Mouse (Mus musculus): ENCODE measurements around the gene Sin3b. TPM values are rescaled to one million over a fixed set of nuclear protein-coding genes. Genes with fewer than 3 reads are reported as not detected.

The Sin3b gene
- total RNA-seq, 2 experiments from 2014 or later = 148 to 159 TPM

Small RNA genes within 50 kb of the gene (microRNA-seq; reads per million reads assigned to microRNA genes)
- not detected for gene Gm26237

Other genes with a start within 250 kb of the Sin3b start
- gene Cherp, start 248.1 kb upstream of the Sin3b start, total RNA-seq (2021) = 10 to 100 TPM; 66.5 to 72.0 TPM
- 10 to 100 TPM; 45.9 to 49.9 TPM for gene Slc35e1, start 230.7 kb upstream of the Sin3b start, total RNA-seq (2021)
- gene Med26, start 175.0 kb upstream of the Sin3b start, total RNA-seq (2021) = 1 to 10 TPM; 9.4 to 9.6 TPM
- gene Smim7, start 152.2 kb upstream of the Sin3b start, total RNA-seq (2021) = 100 to 1,000 TPM; 124 to 137 TPM
- 10 to 100 TPM; 91.3 to 98.5 TPM for gene Tmem38a, start 151.2 kb upstream of the Sin3b start, total RNA-seq (2021)
- gene Nwd1, start 76.6 kb upstream of the Sin3b start, total RNA-seq (2021) = 10 to 100 TPM; 24.2 to 28.1 TPM
- under 1 TPM in 1 of 2 experiments, not detected in 1; 0.47 TPM for gene F2rl3, start 38.6 kb downstream of the Sin3b start, total RNA-seq (2021)